Mouse (Mus musculus): ENCODE data around the gene 4930512M02Rik. TPM values are rescaled to one million over a fixed set of nuclear protein-coding genes. Genes with fewer than 3 reads are reported as not detected.

The 4930512M02Rik gene
- total and polyA plus RNA-seq, 3 experiments, result not detected

DNA sequence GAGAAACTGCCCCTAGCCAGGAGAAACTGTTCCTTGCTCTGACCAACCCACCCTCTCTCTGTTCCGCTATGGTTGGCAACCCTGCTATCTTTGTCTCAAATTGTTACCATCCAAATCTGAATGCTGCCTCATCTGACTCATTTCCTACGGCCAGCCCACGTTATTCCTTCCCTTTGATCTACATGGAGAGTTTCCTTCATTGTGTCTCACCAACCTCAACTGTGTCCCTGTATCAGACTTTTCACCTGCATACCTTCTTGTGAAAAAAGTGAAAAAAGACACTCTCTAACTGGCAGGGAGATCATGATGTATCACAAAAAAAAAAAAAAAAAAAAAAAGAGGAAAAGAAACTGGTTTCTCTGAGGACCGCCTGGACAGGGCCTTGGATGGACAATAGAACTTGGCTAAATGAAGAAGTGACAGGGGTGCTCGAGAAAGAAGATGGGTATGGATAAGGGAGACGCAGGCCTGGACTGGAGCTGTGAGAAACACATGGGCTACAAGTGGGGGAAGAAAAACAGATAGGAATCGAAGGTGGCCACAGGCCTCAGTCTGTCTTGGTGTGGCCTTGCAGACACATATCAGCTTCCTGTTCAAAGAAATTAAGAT, 80.6 kb downstream of the 4930512M02Rik start:
- Histone ChIP-seq H3K4me3 (ENCODE audit: low read depth, low read length) (no peak overlapping the region), H3K9me3 (replicated peaks) (no peaks in the 10 kb centered on the region), H3K36me3 (replicated peaks) (no peaks in the 10 kb centered on the region), H3K27me3 (ENCODE audit: insufficient read depth, low read length) (no peaks in the 10 kb centered on the region; the same call in none of the 2 replicates), H3K4me1 (ENCODE audit: insufficient read depth, low read depth, low read length) (peaks cover 2% of the 10 kb centered on the region)
- DNase-seq (ENCODE audit: low spot score) (no peak), ATAC-seq (ENCODE audit: extremely low read depth, insufficient number of reproducible peaks, low FRiP score, poor library complexity, severe bottlenecking) (no peak)
- TF ChIP-seq GATA2 (IDR thresholded peaks at IDR 0.05; ENCODE audit: borderline replicate concordance, low read depth, low read length) (no peak), POLR2AphosphoS5 (IDR thresholded peaks at IDR 0.05; ENCODE audit: insufficient replicate concordance, low read depth, low read length) (no peak), GATA1 (IDR thresholded peaks at IDR 0.05; ENCODE audit: borderline replicate concordance, low read length) (no peak), TAL1 (conservative IDR thresholded peaks at IDR 0.05; ENCODE audit: low read depth, low read length) (no peak), CTCF (IDR thresholded peaks at IDR 0.05; ENCODE audit: low read depth, low read length) (no peak)

DNA sequence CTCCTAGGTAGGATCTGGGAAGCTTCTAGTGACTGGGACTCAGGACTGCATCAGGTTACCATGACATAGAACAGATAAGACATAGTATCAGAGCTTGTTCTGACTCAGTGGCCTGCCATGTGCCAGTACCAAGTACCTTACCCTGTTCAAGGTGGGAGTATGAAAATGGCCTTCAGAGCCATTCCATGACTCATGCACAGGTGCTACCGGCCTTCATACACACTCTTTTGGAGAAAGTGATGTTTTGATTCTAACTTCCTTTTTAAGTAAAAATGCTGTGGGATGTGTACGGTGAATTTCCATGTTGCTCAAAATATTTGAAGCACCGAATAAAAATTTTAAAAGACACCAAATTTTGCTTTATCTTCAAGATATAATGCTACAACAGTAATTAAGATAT, 81.7 kb downstream of the 4930512M02Rik start:
- Histone ChIP-seq H3K36me3 (replicated peaks) (no peaks in the 10 kb centered on the region), H3K4me3 (ENCODE audit: low read depth, low read length) (no peak overlapping the region), H3K4me1 (ENCODE audit: insufficient read depth, low read depth, low read length) (peaks cover 2% of the 10 kb centered on the region), H3K27me3 (ENCODE audit: insufficient read depth, low read length) (peaks cover 5% of the 10 kb centered on the region), H3K9me3 (replicated peaks) (no peaks in the 10 kb centered on the region)
- DNase-seq (ENCODE audit: low spot score), result no peak
- no peak for TF ChIP-seq TAL1 (conservative IDR thresholded peaks at IDR 0.05; ENCODE audit: low read depth, low read length)
- no peak for TF ChIP-seq CTCF (IDR thresholded peaks at IDR 0.05; ENCODE audit: low read depth, low read length)
- no peak for TF ChIP-seq POLR2AphosphoS5 (IDR thresholded peaks at IDR 0.05; ENCODE audit: insufficient replicate concordance, low read depth, low read length)
- no peak for TF ChIP-seq GATA2 (IDR thresholded peaks at IDR 0.05; ENCODE audit: borderline replicate concordance, low read depth, low read length)
- TF ChIP-seq GATA1 (IDR thresholded peaks at IDR 0.05; ENCODE audit: borderline replicate concordance, low read length), result no peak
- ATAC-seq (ENCODE audit: extremely low read depth, insufficient number of reproducible peaks, low FRiP score, poor library complexity, severe bottlenecking), result no peak

Other genes with a start within 250 kb of the 4930512M02Rik start
- 0.68 and 1.6 TPM in 2 replicates for gene Spata48, start 165.7 kb downstream of the 4930512M02Rik start, total RNA-seq (2014; fragmentation: Nextera tagmentation)
- 1.7 and 3.4 TPM in 2 replicates for gene Spata48, start 165.7 kb downstream of the 4930512M02Rik start, total RNA-seq (2017)
- gene Spata48, start 165.7 kb downstream of the 4930512M02Rik start, polyA plus RNA-seq (2012), result 2.7 and 7.0 TPM in 2 replicates
- 0.29 and 0.90 TPM in 2 replicates for gene Zpbp, start 165.4 kb downstream of the 4930512M02Rik start, total RNA-seq (2014; fragmentation: Nextera tagmentation)
- gene Zpbp, start 165.4 kb downstream of the 4930512M02Rik start, total RNA-seq (2017), result 0.44 and 0.81 TPM in 2 replicates
- 0.11 and 0.13 TPM in 2 replicates for gene Zpbp, start 165.4 kb downstream of the 4930512M02Rik start, polyA plus RNA-seq (2012)
- 143 and 149 TPM in 2 replicates for gene Ikzf1, start 57.2 kb upstream of the 4930512M02Rik start, total RNA-seq (2014; fragmentation: Nextera tagmentation)
- 60.5 and 70.1 TPM in 2 replicates for gene Ikzf1, start 57.2 kb upstream of the 4930512M02Rik start, total RNA-seq (2017)
- 214 and 245 TPM in 2 replicates for gene Ikzf1, start 57.2 kb upstream of the 4930512M02Rik start, polyA plus RNA-seq (2012)
- gene Fignl1, start 181.1 kb upstream of the 4930512M02Rik start, total RNA-seq (2014; fragmentation: Nextera tagmentation), result 97.4 and 139 TPM in 2 replicates
- gene Fignl1, start 181.1 kb upstream of the 4930512M02Rik start, total RNA-seq (2017), result 103 and 120 TPM in 2 replicates
- gene Fignl1, start 181.1 kb upstream of the 4930512M02Rik start, polyA plus RNA-seq (2012), result 1.8 and 3.6 TPM in 2 replicates

Measured in G1E (cell line).